In the genomic region with DNA sequence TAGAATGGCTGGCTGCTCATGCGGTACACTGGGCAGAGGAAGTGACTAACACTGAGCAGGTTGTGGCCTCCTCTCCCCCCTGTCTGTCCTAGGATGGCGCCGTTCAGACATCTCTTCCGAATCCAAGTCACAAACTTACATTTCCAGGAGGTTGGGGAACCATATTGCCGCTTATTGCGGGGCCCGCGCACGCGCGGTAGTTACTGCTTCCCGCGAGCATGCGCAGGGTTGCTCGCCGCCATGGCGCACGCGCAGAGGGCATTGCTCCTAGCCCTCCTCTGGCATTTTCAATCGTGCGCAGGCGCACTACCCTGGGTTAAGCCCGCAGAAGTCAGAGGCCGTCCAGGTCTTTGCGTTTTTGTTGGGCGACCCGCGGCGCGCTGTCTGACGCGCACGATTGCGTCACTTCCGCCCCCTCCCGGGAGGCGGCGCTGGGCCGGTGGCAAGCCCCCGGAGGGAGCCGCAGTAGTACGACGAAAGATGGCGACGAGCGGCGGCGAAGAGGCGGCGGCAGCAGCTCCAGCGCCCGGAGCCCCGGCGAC, we compare ENCODE assay signal across 7 mouse cellular contexts. TPM values are rescaled to one million over a fixed set of nuclear protein-coding genes. Genes with fewer than 3 reads are reported as not detected.
DNase-seq lines count a peak whose midpoint lies in the region; ATAC-seq lines count a peak whose summit lies in the region.

No protein-coding gene starts in this region.

- peak; percentile 95 for ATAC-seq in embryonic facial prominence, embryonic 11.5 days (replicated peaks; ENCODE audit: insufficient number of reproducible peaks, low FRiP score, low TSS enrichment, low read depth)
- ATAC-seq in granulocyte monocyte progenitor cell, adult 5-6 weeks (replicated peaks; ENCODE audit: poor library complexity, severe bottlenecking), result peak; percentile 87
- peak; percentile 97 for ATAC-seq in midbrain, embryonic 13.5 days

- peak overlapping the region; percentile 62 for H3K4me2 ChIP-seq in embryonic facial prominence, embryonic 11.5 days (ENCODE audit: low read depth, low read length)
- H3K4me2 ChIP-seq in midbrain, embryonic 13.5 days (replicated peaks), result peak overlapping the region; percentile 96

- H3K9me3 ChIP-seq in embryonic facial prominence, embryonic 11.5 days (replicated peaks; ENCODE audit: control insufficient read depth, low read length), result no peaks in the 10 kb centered on the region
- no peaks in the 10 kb centered on the region for H3K9me3 ChIP-seq in limb, embryonic 10.5 days (replicated peaks)
- no peaks in the 10 kb centered on the region for H3K9me3 ChIP-seq in midbrain, embryonic 13.5 days

- H3K27me3 ChIP-seq in embryonic facial prominence, embryonic 11.5 days (ENCODE audit: control insufficient read depth, insufficient read depth, low read length), result no peaks in the 10 kb centered on the region
- no peaks in the 10 kb centered on the region for H3K27me3 ChIP-seq in limb, embryonic 10.5 days (ENCODE audit: low read depth, poor library complexity, severe bottlenecking)
- no peaks in the 10 kb centered on the region for H3K27me3 ChIP-seq in midbrain, embryonic 13.5 days

- no peaks in the 10 kb centered on the region for H3K36me3 ChIP-seq in embryonic facial prominence, embryonic 11.5 days (replicated peaks; ENCODE audit: control insufficient read depth, insufficient read depth, low read depth, low read length)
- H3K36me3 ChIP-seq in limb, embryonic 10.5 days, result peaks cover 32% of the 10 kb centered on the region
- H3K36me3 ChIP-seq in midbrain, embryonic 13.5 days, result peaks cover 25% of the 10 kb centered on the region

- DNase-seq in adrenal gland, postnatal 14 days, result peak; percentile 100
- DNase-seq in embryonic facial prominence, embryonic 11.5 days (ENCODE audit: low spot score), result peak; percentile 99
- DNase-seq in kidney, adult 11 months, result peak; percentile 99
- peak; percentile 100 for DNase-seq in limb, embryonic 10.5 days (ENCODE audit: low spot score)
- peak; percentile 99 for DNase-seq in spleen, adult 12 weeks (ENCODE audit: low spot score)

- under 1% methylated on average over 50 of the region's 54 CpGs for WGBS in embryonic facial prominence, embryonic 11.5 days
- under 1% methylated on average over 54 of the region's 54 CpGs for WGBS in limb, embryonic 10.5 days
- 0% methylated on average over 54 of the region's 54 CpGs for WGBS in midbrain, embryonic 13.5 days

- H3K4me3 ChIP-seq in embryonic facial prominence, embryonic 11.5 days (ENCODE audit: low read depth, low read length), result peak overlapping the region; percentile 93
- H3K4me3 ChIP-seq in limb, embryonic 10.5 days, result peak overlapping the region; percentile 92
- H3K4me3 ChIP-seq in midbrain, embryonic 13.5 days (replicated peaks), result peak overlapping the region; percentile 82

- peak overlapping the region; percentile 76 for H3K27ac ChIP-seq in embryonic facial prominence, embryonic 11.5 days (replicated peaks; ENCODE audit: low read depth, low read length)
- peak overlapping the region; percentile 90 for H3K27ac ChIP-seq in limb, embryonic 10.5 days
- H3K27ac ChIP-seq in midbrain, embryonic 13.5 days, result peak overlapping the region; percentile 73

- no peaks in the 10 kb centered on the region; the same call in 1 of the 2 replicates for H3K4me1 ChIP-seq in embryonic facial prominence, embryonic 11.5 days (ENCODE audit: control insufficient read depth, insufficient read depth, low read length)
- peaks cover 18% of the 10 kb centered on the region for H3K4me1 ChIP-seq in limb, embryonic 10.5 days
- peaks cover 32% of the 10 kb centered on the region for H3K4me1 ChIP-seq in midbrain, embryonic 13.5 days (replicated peaks)

- H3K9ac ChIP-seq in embryonic facial prominence, embryonic 11.5 days (replicated peaks; ENCODE audit: low read length), result peak overlapping the region; percentile 90
- H3K9ac ChIP-seq in midbrain, embryonic 13.5 days (replicated peaks), result peak overlapping the region; percentile 89

RNA-seq across cellular contexts. Expression of a gene that starts 27.9 kb away (rescaled TPM):
- total RNA-seq in adrenal gland, postnatal 14 days (2021), result 124 and 133 TPM in 2 replicates
- polyA plus RNA-seq in embryonic facial prominence, embryonic 11.5 days (2014; fragmentation: Nextera tagmentation; extraction: Ambion mirVana), result 63.1 and 66.2 TPM in 2 replicates
- 91.2 and 91.4 TPM in 2 replicates for total RNA-seq in granulocyte monocyte progenitor cell, adult 5-6 weeks (2014; fragmentation: Nextera tagmentation)
- total RNA-seq in granulocyte monocyte progenitor cell, adult 5-6 weeks (2017), result 47.2 and 49.5 TPM in 2 replicates
- polyA plus RNA-seq in limb, embryonic 10.5 days (2016; fragmentation: Nextera tagmentation; extraction: Ambion mirVana), result 69.7 and 74.4 TPM in 2 replicates
- polyA plus RNA-seq in midbrain, embryonic 13.5 days (2015; fragmentation: Nextera tagmentation; extraction: Ambion mirVana), result 75.8 and 85.2 TPM in 2 replicates

RNA-seq across cellular contexts. Expression of a gene that starts 27.9 kb away (rescaled TPM):
- 41.2 and 43.1 TPM in 2 replicates for total RNA-seq in adrenal gland, postnatal 14 days (2021)
- 13.5 and 17.0 TPM in 2 replicates for polyA plus RNA-seq in embryonic facial prominence, embryonic 11.5 days (2014; fragmentation: Nextera tagmentation; extraction: Ambion mirVana)
- 20.2 and 24.4 TPM in 2 replicates for total RNA-seq in granulocyte monocyte progenitor cell, adult 5-6 weeks (2014; fragmentation: Nextera tagmentation)
- 34.4 and 39.2 TPM in 2 replicates for total RNA-seq in granulocyte monocyte progenitor cell, adult 5-6 weeks (2017)
- 32.1 and 32.2 TPM in 2 replicates for polyA plus RNA-seq in limb, embryonic 10.5 days (2016; fragmentation: Nextera tagmentation; extraction: Ambion mirVana)
- polyA plus RNA-seq in midbrain, embryonic 13.5 days (2015; fragmentation: Nextera tagmentation; extraction: Ambion mirVana), result 41.0 and 42.0 TPM in 2 replicates

RNA-seq across cellular contexts. Expression of a gene that starts 27.9 kb away (rescaled TPM):
- 55.0 and 64.9 TPM in 2 replicates for total RNA-seq in adrenal gland, postnatal 14 days (2021)
- polyA plus RNA-seq in embryonic facial prominence, embryonic 11.5 days (2014; fragmentation: Nextera tagmentation; extraction: Ambion mirVana), result 145 TPM in 2 replicates
- total RNA-seq in granulocyte monocyte progenitor cell, adult 5-6 weeks (2014; fragmentation: Nextera tagmentation), result 143 and 158 TPM in 2 replicates
- 93.4 and 94.5 TPM in 2 replicates for total RNA-seq in granulocyte monocyte progenitor cell, adult 5-6 weeks (2017)
- polyA plus RNA-seq in limb, embryonic 10.5 days (2016; fragmentation: Nextera tagmentation; extraction: Ambion mirVana), result 178 and 236 TPM in 2 replicates
- polyA plus RNA-seq in midbrain, embryonic 13.5 days (2015; fragmentation: Nextera tagmentation; extraction: Ambion mirVana), result 97.9 and 105 TPM in 2 replicates

Comparison
In these comparisons a context has a peak if more than half of its experiments do, and no peak if none do; other contexts are left out.
1. Peak in every context shown above with its lines: DNase-seq, ATAC-seq, H3K4me3 ChIP-seq and H3K27ac ChIP-seq.